Mouse (Mus musculus) retina, adult 2 months (tissue): ENCODE measurements around the gene Map2k2.

Source experiments
- DNase-seq: peaks from one replicate; pipeline ENCODE4 v3.0.0-alpha.2; 2012; ENCODE audit warnings: low read depth, low spot score

Map2k2 gene

DNA sequence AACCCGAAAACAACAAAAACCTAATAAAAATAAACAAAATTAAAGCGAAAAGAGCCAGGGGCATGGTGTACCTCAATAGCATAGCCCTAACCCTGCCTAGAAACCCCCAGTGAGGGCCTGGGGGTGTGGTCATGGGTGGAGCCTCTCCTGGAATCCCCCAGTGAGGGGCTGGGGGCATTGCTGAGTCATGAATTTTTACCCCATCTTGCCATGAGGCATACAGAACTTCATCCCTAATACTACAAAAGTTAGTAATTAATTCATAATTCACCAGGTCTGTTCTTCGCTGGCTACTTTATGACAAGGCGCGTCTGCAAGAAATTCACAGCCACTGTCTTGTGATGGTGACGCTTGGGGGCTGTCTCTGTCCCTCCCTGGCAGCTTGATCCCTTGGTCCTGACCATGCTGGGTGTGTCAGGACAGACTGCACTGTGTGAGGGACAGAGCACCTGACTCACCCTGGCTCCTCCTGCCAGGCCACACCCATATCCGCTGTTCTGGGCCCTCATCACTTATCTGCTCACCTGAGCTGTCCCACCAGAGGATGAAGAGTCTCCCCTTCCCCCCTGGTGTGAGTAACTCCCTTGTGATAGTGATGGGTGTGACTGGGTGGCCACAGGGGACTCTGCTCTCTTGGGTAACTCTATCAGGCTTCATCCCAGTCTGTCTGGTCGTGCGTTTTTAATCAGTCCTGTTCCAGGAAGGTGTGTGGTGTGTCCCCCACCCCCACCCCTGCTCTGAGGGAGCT lies 10.6 kb upstream of the Map2k2 start:
- DNase-seq, result no peak

DNA sequence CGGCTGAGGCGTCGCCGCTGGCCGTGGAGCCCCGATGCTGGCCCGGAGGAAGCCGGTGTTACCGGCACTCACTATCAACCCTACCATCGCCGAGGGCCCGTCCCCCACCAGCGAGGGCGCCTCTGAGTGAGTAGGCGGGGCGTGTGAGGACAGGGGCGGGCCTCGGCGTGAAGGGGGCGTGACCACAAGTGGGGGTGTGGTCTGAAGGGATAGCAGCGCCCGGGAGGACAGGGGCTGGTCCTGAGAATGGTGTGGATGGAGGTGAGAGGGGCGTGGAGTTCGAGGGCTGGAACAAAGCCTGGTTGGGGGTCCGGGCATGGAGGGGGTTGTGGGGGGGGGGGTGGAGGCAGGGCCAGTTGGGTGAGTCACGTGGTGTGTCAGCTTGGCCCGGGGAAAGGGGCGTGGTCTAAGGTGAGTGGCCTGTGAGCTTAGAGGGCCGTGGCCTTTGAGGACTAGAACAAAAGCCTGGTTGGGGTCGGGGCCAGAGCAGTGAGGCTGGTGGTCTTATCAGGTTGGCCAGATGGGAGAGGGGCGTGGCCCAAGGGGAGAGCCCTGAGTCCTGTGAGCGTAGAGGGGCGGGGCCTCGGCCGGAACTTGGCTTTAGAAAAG lies 502 bp downstream of the Map2k2 start:
- DNase-seq, result peak; percentile 62

GRCm38 (mm10) chr10:81112946-81113345 lies 7.2 kb downstream of the Map2k2 start:
- no peak for DNase-seq

- DNase-seq, result no peak
These were observed 13.9 kb downstream of the Map2k2 start for GRCm38 (mm10) chr10:81119625-81120024.

GRCm38 (mm10) chr10:81120650-81121049 lies 14.9 kb downstream of the Map2k2 start:
- DNase-seq, result no peak

DNA sequence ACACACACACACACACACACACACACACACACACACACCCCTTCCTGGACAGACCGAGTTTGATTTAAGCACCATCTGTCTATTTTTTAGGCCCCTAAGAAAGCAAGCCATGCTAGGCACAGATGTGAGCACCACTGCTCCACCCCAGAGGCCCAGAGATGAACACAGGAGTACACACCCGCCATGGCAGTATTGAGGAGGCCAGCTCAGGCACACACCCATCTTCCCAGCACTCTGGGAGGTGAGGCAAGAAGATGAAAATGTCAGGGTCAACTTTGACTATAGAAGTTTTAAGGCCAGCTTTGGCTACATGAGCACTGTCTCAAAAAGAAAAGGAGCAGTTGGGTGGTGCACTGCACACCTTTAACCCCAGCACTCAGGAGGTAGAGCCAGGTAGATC lies 17.2 kb downstream of the Map2k2 start:
- DNase-seq, result no peak

- DNase-seq, result no peak
These were observed 17.8 kb downstream of the Map2k2 start for GRCm38 (mm10) chr10:81123500-81123899.

GRCm38 (mm10) chr10:81134181-81134587 lies 28.5 kb downstream of the Map2k2 start:
- no peak for DNase-seq

- DNase-seq, result no peak
These were observed 29.4 kb downstream of the Map2k2 start, which contains the start of gene Zbtb7a for GRCm38 (mm10) chr10:81134966-81135681. Zbtb7a (plus strand) TSS chr10:81135220.

- peak; percentile 56 for DNase-seq
These were observed 30.4 kb downstream of the Map2k2 start for GRCm38 (mm10) chr10:81135831-81136705.

DNA sequence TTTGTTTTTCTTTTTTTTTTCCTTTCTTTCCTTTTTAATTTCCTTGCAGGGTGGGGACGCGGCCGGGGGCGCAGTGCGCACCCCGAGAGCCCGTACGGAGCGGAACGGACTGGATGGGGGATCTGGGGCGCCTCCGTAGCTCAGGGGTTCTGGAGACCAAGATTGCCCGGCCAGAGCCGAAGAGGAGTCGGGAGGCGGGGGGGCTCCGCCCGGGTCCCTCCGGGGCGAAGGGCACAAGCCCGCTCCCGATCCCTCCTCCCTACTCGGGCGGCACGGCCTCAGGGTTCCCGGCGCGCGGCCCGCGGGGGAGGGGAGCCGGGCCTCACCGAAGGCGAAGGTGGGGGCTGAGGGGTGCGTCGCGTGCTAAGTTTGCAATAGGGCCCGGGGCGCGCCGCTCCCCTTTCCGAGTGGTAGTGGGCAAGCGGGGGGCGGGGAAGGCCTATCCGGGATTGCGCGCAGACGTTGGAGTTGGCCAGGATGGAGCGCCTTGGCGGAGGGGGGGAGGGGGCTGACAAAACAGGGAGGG lies 31.1 kb downstream of the Map2k2 start:
- peak; percentile 40 for DNase-seq

- DNase-seq, result peak; percentile 99
These were observed 31.8 kb downstream of the Map2k2 start for GRCm38 (mm10) chr10:81137252-81138130.

DNA sequence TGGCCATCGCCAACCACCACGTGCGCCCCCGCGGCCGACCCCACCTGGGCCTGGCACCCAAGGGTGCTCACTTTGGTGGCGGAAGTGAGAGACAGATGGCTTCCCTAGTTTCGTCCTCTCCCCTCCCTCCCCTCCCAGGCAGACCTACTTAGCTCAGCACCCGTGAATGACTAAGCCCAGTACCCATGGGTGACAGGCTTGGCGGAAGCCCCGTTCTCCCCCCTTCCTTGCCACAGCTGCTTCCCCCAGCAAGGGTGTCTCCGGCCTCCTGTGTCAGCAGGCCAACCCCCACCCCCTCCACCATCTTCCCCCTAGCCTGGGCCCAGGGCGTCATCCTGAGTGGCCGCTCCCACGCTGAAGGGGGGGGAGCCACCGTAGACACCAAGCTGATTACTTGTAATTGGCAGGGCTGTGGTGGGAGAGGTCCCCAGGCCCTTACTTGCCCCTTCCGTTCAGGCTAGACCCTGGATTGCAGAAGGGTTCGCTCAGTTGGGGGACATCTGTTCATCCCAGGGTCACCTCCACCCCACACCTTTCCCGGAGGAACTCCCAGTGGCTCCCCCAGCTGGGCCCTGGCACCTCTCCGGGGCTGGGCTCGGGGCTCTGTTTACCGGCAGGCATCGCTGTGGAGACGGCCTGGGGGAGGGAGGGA lies 32.5 kb downstream of the Map2k2 start:
- DNase-seq, result no peak

GRCm38 (mm10) chr10:81138821-81139528 lies 33.3 kb downstream of the Map2k2 start:
- no peak for DNase-seq

GRCm38 (mm10) chr10:81139529-81139846 lies 33.8 kb downstream of the Map2k2 start:
- no peak for DNase-seq

DNA sequence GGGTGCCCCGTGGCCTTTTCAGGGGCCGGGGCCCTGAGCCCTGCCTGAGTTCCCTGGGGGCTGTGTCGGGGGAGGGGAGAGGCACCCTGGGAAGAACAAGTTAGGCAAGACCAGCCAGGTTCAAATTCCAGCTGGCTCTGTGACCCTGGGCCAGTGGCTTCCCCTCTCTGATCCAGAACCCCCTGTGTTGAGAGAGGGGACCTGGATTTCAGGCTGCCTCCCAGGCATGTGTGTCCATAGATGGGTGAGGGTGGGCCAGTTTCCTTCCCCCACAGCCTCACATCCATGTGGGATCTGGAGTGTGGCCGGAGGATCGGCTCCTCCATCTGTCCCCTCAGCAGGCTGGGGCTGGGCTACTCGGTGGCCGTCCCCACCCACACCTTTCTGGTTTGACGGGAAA lies 34.3 kb downstream of the Map2k2 start:
- no peak for DNase-seq

- no peak for DNase-seq
These were observed 35.2 kb downstream of the Map2k2 start for GRCm38 (mm10) chr10:81140717-81141454.

DNA sequence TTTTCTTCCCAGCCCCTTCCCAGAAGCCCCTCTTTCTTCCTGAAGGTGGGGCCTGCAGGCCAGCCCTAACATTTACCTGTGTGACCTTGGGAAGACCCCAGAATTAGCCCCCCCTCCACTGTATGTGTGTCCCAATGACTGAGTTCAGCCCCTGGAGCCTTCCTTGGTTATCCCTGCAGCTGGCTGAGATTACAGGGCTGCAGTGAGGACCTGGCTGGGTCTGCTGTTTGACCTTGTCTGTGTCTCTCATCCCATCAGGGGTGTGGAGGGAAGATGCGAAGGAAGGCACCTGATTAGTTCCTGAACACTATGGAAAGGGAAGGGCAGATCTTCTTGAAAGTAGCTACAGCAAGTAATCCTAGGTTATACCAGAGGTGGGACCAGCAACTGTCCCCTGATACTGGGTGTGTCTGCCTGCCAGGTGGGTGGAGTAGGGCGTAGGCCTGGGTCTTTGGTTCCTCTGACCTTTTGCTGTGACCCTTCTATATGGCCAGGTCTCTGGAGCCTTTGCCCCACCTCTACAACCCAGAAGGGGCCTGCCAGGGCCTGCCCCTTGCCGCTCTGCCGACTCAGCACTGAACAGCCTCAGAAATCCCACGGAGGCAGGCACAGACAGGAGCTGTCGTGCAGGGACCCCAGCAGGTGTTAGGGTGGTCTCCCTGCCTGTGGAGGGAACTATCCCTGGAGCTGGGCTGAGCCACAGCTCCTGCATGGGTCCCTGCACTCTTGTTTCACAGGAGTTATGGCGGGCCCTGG lies 35.9 kb downstream of the Map2k2 start:
- no peak for DNase-seq
